Mouse (Mus musculus) lung, embryonic 14.5 days (tissue): ENCODE data around the gene Naa30. TPM values are rescaled to one million over a fixed set of nuclear protein-coding genes. Genes with fewer than 3 reads are reported as not detected.
"Not testable (repeated sequence)": the region's sequence is repeated elsewhere in the genome, so short reads cannot be mapped to it uniquely, and the experiment has no call there.

Experiments used
- ATAC-seq: fragments of 200-750 bp; cut with Nextera tagmentation; 2 replicates; pipeline ENCODE4 v1.8.0; 2017; ENCODE audit warnings: mild to moderate bottlenecking, moderate TSS enrichment, moderate library complexity; ENCODE audit not compliant: insufficient read depth
- DNase-seq: peaks from one replicate; pipeline ENCODE4 v3.0.0-alpha.2; 2015
- H3K27ac ChIP-seq: fragments of 300-500 bp; sonication (generic); 2 replicates; pipeline ENCODE4 v1.5.1; 2014; ENCODE audit warnings: low read depth, mild to moderate bottlenecking, moderate library complexity
- H3K27me3 ChIP-seq: fragments of 300-500 bp; sonication (generic); 2 replicates; pipeline ENCODE4 v1.6.1; 2014; ENCODE audit warnings: low read length, control low read depth; ENCODE audit not compliant: insufficient read depth
- H3K36me3 ChIP-seq: fragments of 300-500 bp; sonication (generic); 2 replicates; pipeline ENCODE4 v1.6.1; 2014; ENCODE audit warnings: control low read depth; ENCODE audit not compliant: insufficient read depth
- H3K4me1 ChIP-seq: fragments of 300-500 bp; sonication (generic); 2 replicates; pipeline ENCODE4 v1.6.1; 2014; ENCODE audit warnings: antibody characterized with exemption, control low read depth; ENCODE audit not compliant: insufficient read depth
- H3K4me2 ChIP-seq: fragments of 300-500 bp; sonication (generic); 2 replicates; pipeline ENCODE4 v1.6.1; 2014; ENCODE audit warnings: mild to moderate bottlenecking
- H3K4me3 ChIP-seq: fragments of 300-500 bp; sonication (generic); 2 replicates; pipeline ENCODE4 v1.5.1; 2014; ENCODE audit warnings: low read depth, low read length
- H3K9ac ChIP-seq: fragments of 300-500 bp; sonication (generic); 2 replicates; pipeline ENCODE4 v1.6.1; 2014
- H3K9me3 ChIP-seq: fragments of 300-500 bp; sonication (generic); 2 replicates; pipeline ENCODE4 v1.6.1; 2016; ENCODE audit warnings: low read depth, low read length, control low read depth
- CTCF ChIP-seq: IDR thresholded peaks from 2 replicates; pipeline ENCODE4 v1.5.1; 2016; ENCODE audit warnings: antibody characterized with exemption, low read depth
- WGBS: fragments of 180-500 bp; shearing (Covaris S2); extraction: QIAGEN DNeasy Blood & Tissue Kit; methylation state at CpG from one replicate; pipeline ENCODE4 v1.1.7; 2014; 5-methylcytosine and 5-hydroxymethylcytosine counted together
- polyA plus RNA-seq: library from polyadenylated mRNA; unstranded; fragments of >200 nt; fragmentation: Nextera tagmentation; extraction: Ambion mirVana; gene quantifications from 2 replicates; pipeline ENCODE4 v1.2.1, GENCODE M21; 2014

Naa30 gene
- polyA plus RNA-seq, 1 experiment from 2014 or later = 16.7 TPM

- Histone ChIP-seq H3K9ac (no peak overlapping the region), H3K27ac (no peak overlapping the region), H3K27me3 (no peaks in the 10 kb centered on the region), H3K9me3 (no peaks in the 10 kb centered on the region), H3K4me2 (no peak overlapping the region), H3K36me3 (no peaks in the 10 kb centered on the region), H3K4me1 (no peaks in the 10 kb centered on the region), H3K4me3 (no peak overlapping the region)
- TF ChIP-seq CTCF = no peak
- DNase-seq (no peak), ATAC-seq (no peak)
- WGBS = 74% methylated on average over 2 of the region's 2 CpGs
Measured at GRCm38 (mm10) chr14:49197031-49197527, 25.1 kb downstream of the Naa30 start.

- ATAC-seq (peak; percentile 63; the same call in 1 of the 2 replicates), DNase-seq (peak; percentile 39)
- H3K9ac ChIP-seq = no peak overlapping the region
- no peak for TF ChIP-seq CTCF
- H3K27ac ChIP-seq = no peak overlapping the region
- H3K4me2 ChIP-seq = no peak overlapping the region
- no peaks in the 10 kb centered on the region for H3K27me3 ChIP-seq
- H3K4me3 ChIP-seq = no peak overlapping the region
- WGBS = 54% methylated on average over 9 of the region's 9 CpGs
- no peaks in the 10 kb centered on the region for H3K9me3 ChIP-seq
- no peaks in the 10 kb centered on the region for H3K4me1 ChIP-seq
- no peaks in the 10 kb centered on the region for H3K36me3 ChIP-seq
Measured at GRCm38 (mm10) chr14:49201073-49201778, 29.2 kb downstream of the Naa30 start.

GRCm38 (mm10) chr14:49210215-49210614 is 38.2 kb downstream of the Naa30 start:
- WGBS = 65% methylated on average over 3 of the region's 3 CpGs
- not testable (repeated sequence) for H3K4me2 ChIP-seq, H3K36me3 ChIP-seq, H3K4me1 ChIP-seq, H3K27me3 ChIP-seq, H3K9ac ChIP-seq, H3K27ac ChIP-seq, DNase-seq, H3K4me3 ChIP-seq, ATAC-seq, H3K9me3 ChIP-seq

- TF ChIP-seq CTCF = peak; percentile 13; the same call in 1 of the 2 replicates
- ATAC-seq (no peak), DNase-seq (peak; percentile 16)
- Histone ChIP-seq H3K9ac (no peak overlapping the region), H3K4me1 (no peaks in the 10 kb centered on the region), H3K27me3 (no peaks in the 10 kb centered on the region), H3K4me3 (no peak overlapping the region), H3K36me3 (no peaks in the 10 kb centered on the region), H3K4me2 (no peak overlapping the region), H3K27ac (no peak overlapping the region), H3K9me3 (no peaks in the 10 kb centered on the region)
- WGBS = 64% methylated on average over 7 of the region's 7 CpGs
Measured at GRCm38 (mm10) chr14:49218677-49219076, 46.7 kb downstream of the Naa30 start.

GRCm38 (mm10) chr14:49219466-49220022 is 47.5 kb downstream of the Naa30 start:
- ATAC-seq = not testable (repeated sequence)

GRCm38 (mm10) chr14:49221771-49222170 is 49.7 kb downstream of the Naa30 start:
- Histone ChIP-seq H3K27me3 (no peaks in the 10 kb centered on the region), H3K9me3 (no peaks in the 10 kb centered on the region), H3K4me1 (no peaks in the 10 kb centered on the region), H3K4me2 (no peak overlapping the region), H3K27ac (no peak overlapping the region), H3K36me3 (no peaks in the 10 kb centered on the region), H3K9ac (no peak overlapping the region), H3K4me3 (no peak overlapping the region)
- no peak for TF ChIP-seq CTCF
- ATAC-seq (no peak), DNase-seq (no peak)
- WGBS = 87% methylated on average over 2 of the region's 2 CpGs

More at GRCm38 (mm10) chr14:49219466-49220022, 47.5 kb downstream of the Naa30 start:
- not testable (repeated sequence) for H3K4me2 ChIP-seq, H3K9me3 ChIP-seq, H3K36me3 ChIP-seq, H3K27me3 ChIP-seq, H3K4me3 ChIP-seq, H3K27ac ChIP-seq, H3K9ac ChIP-seq, DNase-seq, H3K4me1 ChIP-seq
- 79% methylated on average over 4 of the region's 4 CpGs for WGBS

GRCm38 (mm10) chr14:49226471-49226870 is 54.4 kb downstream of the Naa30 start:
- Histone ChIP-seq H3K4me1 (no peaks in the 10 kb centered on the region), H3K4me3 (no peak overlapping the region), H3K27me3 (no peaks in the 10 kb centered on the region), H3K9me3 (no peaks in the 10 kb centered on the region), H3K9ac (no peak overlapping the region), H3K27ac (no peak overlapping the region), H3K4me2 (no peak overlapping the region), H3K36me3 (no peaks in the 10 kb centered on the region)
- DNase-seq = no peak
- no peak for ATAC-seq
- WGBS = 80% methylated on average over 7 of the region's 7 CpGs
- TF ChIP-seq CTCF = no peak
